Mouse (Mus musculus) testis, adult 2 months (tissue): ENCODE data around the gene Khdc4. TPM values are rescaled to one million over a fixed set of nuclear protein-coding genes. Genes with fewer than 3 reads are reported as not detected.

Experiments
- H3K27ac ChIP-seq: fragments of 200-500 bp; 2 replicates; pipeline ENCODE4 v1.5.1; 2012; ENCODE audit warnings: low read depth, low read length; ENCODE audit not compliant: control insufficient read depth, insufficient read depth
- H3K27me3 ChIP-seq: fragments of 200-500 bp; 2 replicates; pipeline ENCODE4 v1.6.1; 2012; ENCODE audit warnings: mild to moderate bottlenecking, low read length, moderate library complexity; ENCODE audit not compliant: control insufficient read depth, insufficient read depth
- H3K36me3 ChIP-seq: fragments of 200-500 bp; 2 replicates; pipeline ENCODE4 v1.6.1; 2012; ENCODE audit warnings: mild to moderate bottlenecking, low read length; ENCODE audit not compliant: control insufficient read depth, insufficient read depth
- H3K4me1 ChIP-seq: fragments of 200-500 bp; 2 replicates; pipeline ENCODE4 v1.6.1; 2012; ENCODE audit warnings: low read length; ENCODE audit not compliant: control insufficient read depth, insufficient read depth
- H3K4me3 ChIP-seq: fragments of 200-500 bp; 2 replicates; pipeline ENCODE4 v1.5.1; 2012; ENCODE audit warnings: low read depth, mild to moderate bottlenecking, low read length, moderate library complexity, mixed read lengths; ENCODE audit not compliant: control insufficient read depth
- CTCF ChIP-seq: fragments of 200-500 bp; IDR thresholded peaks from 2 replicates; pipeline ENCODE4 v1.5.1; 2012; ENCODE audit warnings: low read depth, mild to moderate bottlenecking, inconsistent platforms, low read length, moderate library complexity; ENCODE audit not compliant: control insufficient read depth, insufficient read depth, insufficient replicate concordance
- POLR2A ChIP-seq: fragments of 200-500 bp; IDR thresholded peaks from 2 replicates; pipeline ENCODE4 v1.6.1; 2012; ENCODE audit warnings: low read depth, mild to moderate bottlenecking, inconsistent platforms, low read length, moderate library complexity; ENCODE audit not compliant: control insufficient read depth
- polyA plus RNA-seq: library from polyadenylated mRNA; depleted of rRNA; stranded (reverse); fragments of >200 nt; gene quantifications from 2 replicates; pipeline ENCODE4 v1.2.3, GENCODE M21; 2012

Gene Khdc4
- polyA plus RNA-seq, 1 experiment = 28.7 TPM

DNA sequence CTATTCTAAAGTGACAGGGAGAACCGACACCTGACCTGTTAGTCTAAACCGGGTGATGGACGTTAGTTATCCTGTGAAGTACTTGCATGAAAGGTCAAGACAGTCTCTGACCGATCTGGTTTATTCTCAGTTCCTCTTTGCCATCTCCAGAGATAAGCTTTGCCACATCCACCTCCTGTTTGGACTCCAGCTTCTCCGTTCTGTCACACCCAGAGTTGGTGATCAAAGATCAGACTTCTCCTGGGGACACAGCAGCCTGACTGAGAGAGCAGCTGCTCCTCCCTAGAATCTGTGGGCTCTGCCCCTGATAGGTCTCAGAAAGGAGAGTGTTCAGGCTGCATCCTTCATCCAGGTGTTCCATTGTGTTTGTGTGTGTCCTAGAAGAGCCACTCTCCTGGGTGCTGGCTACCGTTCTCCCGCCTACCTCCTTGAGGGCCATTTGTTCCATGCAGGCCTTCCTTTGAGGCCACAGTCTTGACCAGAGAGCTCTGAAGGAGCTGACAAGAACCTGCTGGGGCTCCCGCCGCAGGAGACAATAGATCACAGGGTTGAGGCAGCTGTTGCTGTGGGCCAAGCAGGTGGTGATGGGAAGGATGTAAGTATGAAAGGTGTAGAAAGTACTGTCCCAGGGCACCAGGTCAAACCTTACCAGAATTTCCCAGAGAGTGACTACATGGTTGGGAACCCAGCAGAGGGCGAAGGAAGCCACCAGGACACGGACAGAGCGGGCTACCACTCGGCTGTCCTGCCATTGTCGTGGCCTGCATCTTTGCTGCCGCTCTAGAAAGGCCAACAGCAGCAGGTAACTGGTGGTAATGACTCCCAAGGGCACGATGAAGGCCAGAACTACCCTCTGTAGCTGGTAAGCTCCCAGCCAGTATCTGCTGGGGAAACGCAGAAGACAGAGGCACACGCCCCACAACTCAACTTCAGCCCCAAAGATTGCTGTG is 33.7 kb upstream of the Khdc4 start:
- no peaks in the 10 kb centered on the region for H3K36me3 ChIP-seq
- TF ChIP-seq POLR2A = no peak
- TF ChIP-seq CTCF = no peak
- H3K4me3 ChIP-seq = no peak overlapping the region
- H3K27ac ChIP-seq = no peak overlapping the region
- peaks cover 3% of the 10 kb centered on the region; the same call in 1 of the 2 replicates for H3K4me1 ChIP-seq
- no peaks in the 10 kb centered on the region for H3K27me3 ChIP-seq

DNA sequence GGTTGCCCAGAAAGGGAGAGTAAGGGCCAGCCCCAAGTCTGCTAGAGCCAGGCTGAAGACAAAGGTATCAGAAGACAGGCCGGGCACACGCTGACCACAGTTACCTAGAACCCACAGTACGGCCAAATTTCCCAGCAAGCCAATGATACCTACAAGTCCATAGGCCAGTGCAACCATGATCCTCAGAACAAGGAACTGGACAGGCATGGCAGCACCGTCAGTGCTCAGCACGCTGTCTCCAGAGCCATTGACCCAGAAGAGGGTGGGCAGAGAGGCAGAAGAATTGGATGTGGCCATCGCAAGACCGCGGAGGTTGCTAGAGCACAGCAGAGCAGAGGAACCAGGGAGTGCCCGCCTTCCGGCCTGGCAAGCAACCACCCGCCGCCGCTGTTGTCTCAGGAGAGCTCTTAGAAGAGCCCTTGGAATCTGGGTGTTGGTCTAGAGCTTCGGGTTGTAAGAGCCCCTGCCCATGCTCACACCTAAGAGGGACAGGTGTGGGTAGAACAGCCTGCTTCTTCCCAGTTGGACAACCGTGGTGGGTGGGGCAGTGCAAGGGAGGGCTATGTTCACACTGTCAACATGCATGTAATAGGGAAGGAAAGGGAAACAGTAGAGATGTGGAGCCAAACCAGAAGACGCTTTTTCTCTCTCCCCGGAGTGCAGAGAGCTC is 32.6 kb upstream of the Khdc4 start, which contains the start of gene Rxfp4:
Gene Rxfp4 (minus strand): TSS at position 297 of the 670 bp plus-strand sequence.
- TF ChIP-seq POLR2A = no peak
- no peak for TF ChIP-seq CTCF
- Histone ChIP-seq H3K4me1 (peaks cover 3% of the 10 kb centered on the region; the same call in 1 of the 2 replicates), H3K27me3 (no peaks in the 10 kb centered on the region), H3K27ac (no peak within 1 kb of the TSS), H3K36me3 (no peaks in the 10 kb centered on the region), H3K4me3 (no peak within 1 kb of the TSS)

- peaks cover 3% of the 10 kb centered on the region; the same call in 1 of the 2 replicates for H3K4me1 ChIP-seq
- TF ChIP-seq POLR2A = no peak
- TF ChIP-seq CTCF = no peak
- H3K27me3 ChIP-seq = no peaks in the 10 kb centered on the region
- no peak overlapping the region for H3K27ac ChIP-seq
- H3K36me3 ChIP-seq = no peaks in the 10 kb centered on the region
- H3K4me3 ChIP-seq = no peak overlapping the region
These were observed 31.9 kb upstream of the Khdc4 start for GRCm38 (mm10) chr3:88653516-88654370.

- H3K4me3 ChIP-seq = no peak overlapping the region
- TF ChIP-seq CTCF = no peak
- no peak for TF ChIP-seq POLR2A
- peaks cover 3% of the 10 kb centered on the region; the same call in 1 of the 2 replicates for H3K4me1 ChIP-seq
These were observed 31.0 kb upstream of the Khdc4 start for GRCm38 (mm10) chr3:88654621-88655020.

DNA sequence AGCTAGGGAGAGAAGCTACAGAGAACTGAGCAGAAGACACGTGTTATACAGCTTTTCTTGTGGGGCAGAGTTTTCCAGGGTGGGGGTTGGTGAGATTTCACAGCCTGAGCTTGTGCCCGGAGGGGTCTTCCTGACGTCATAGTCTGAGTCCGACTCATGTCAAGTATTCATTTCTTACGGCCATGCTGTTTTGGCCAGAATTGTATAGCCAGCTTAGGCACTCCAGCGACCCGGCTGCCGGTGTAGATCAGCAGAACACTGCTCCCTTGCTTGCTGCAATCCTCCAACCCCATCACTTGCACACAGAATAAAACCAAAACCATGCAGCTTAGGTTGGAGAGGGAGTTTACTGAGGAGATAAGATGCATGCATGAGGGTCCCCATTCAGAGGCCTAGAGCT is 30.0 kb upstream of the Khdc4 start:
- Histone ChIP-seq H3K27me3 (no peaks in the 10 kb centered on the region), H3K4me1 (peaks cover 3% of the 10 kb centered on the region; the same call in 1 of the 2 replicates), H3K4me3 (no peak overlapping the region), H3K27ac (no peak overlapping the region), H3K36me3 (no peaks in the 10 kb centered on the region)
- no peak for TF ChIP-seq CTCF
- no peak for TF ChIP-seq POLR2A

More at GRCm38 (mm10) chr3:88654621-88655020, 31.0 kb upstream of the Khdc4 start:
- H3K27me3 ChIP-seq = no peaks in the 10 kb centered on the region
- H3K27ac ChIP-seq = no peak overlapping the region
- no peaks in the 10 kb centered on the region for H3K36me3 ChIP-seq

DNA sequence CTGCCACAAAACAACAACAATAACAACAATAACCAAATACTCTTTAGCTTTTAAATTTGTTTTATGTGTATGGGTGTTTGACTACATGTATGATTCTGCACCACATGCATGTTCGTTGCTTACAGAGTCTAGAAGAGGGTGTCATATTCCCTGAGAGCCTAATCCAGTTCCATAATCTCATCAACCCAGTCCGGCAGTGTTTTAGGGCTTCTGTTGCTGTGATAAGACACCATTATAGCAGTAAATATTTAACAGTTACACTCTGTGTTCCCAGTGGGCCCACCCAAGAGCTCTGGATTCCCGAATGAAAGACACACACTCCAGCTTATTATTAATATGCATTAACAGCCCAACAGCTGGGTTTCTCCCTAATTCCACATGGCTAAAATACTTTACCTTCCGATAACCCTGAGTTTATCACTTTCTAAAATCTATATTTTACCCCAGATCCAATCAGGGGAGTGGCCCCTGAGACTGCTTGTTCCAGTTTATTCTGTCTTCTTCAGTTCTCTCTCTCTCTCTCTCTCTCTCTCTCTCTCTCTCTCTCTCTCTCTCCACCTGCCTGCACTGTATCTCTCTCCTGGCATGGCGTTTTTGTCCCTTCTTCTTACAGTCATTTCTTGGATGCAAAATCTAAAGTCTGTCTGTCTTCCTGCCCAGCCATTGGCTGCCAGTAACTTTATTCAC is 27.0 kb upstream of the Khdc4 start:
- TF ChIP-seq CTCF (no peak), POLR2A (no peak)
- peaks cover 3% of the 10 kb centered on the region; the same call in 1 of the 2 replicates for H3K4me1 ChIP-seq
- no peaks in the 10 kb centered on the region for H3K36me3 ChIP-seq
- no peak overlapping the region for H3K4me3 ChIP-seq
- no peak overlapping the region for H3K27ac ChIP-seq
- no peaks in the 10 kb centered on the region for H3K27me3 ChIP-seq

- TF ChIP-seq CTCF (no peak), POLR2A (no peak)
- Histone ChIP-seq H3K27me3 (no peaks in the 10 kb centered on the region), H3K36me3 (no peaks in the 10 kb centered on the region), H3K27ac (no peak overlapping the region), H3K4me3 (no peak overlapping the region), H3K4me1 (peaks cover 3% of the 10 kb centered on the region; the same call in 1 of the 2 replicates)
These were observed 25.8 kb upstream of the Khdc4 start for GRCm38 (mm10) chr3:88659798-88660197.
